In the genomic region with DNA sequence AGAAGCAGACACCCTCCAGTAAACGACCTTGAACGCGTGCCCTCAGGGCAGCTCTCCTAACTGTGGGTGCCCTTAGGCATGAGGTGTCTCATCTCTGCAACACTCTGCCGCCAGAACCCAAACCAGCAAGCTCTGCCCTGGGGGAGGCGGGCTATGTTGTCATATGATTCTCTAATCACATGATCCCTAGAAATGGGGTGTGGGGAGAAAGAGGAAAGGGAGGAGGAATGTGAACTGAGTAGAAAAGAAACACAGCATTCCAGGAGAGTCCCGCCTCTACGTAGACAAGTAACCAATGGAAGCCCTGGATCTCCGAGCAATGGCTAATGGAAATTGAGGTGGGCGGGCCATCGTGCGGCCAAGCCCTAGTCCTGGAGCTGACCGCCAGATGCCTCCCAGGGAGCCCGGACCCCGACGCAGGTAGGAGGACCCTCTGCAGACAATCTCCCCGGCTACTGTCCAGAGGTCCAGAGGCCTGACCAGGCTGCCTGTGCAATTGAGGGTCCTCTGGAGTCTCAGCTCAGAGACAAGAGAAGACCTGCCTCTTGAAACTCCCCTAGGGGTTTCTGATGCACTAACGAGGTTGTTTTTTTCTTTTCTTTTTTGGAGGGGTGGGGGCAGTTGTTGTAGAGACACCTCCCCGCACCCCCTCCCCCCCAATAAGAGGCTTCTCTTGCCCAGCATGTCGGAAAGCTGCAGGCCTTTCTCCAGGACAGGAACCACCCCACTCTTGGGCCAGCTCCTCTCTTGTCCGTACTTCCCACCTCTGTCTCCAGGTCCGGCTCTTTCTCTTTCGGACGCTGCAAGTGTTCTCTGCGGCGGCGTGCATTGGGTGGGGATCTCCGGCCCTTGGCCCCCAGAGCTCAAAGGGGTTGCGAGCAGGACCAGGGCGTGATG, we compare ENCODE assay signal across 8 mouse cellular contexts. TPM values are rescaled to one million over a fixed set of nuclear protein-coding genes. Genes with fewer than 3 reads are reported as not detected.
DNase-seq lines count a peak whose midpoint lies in the region; ATAC-seq and TF ChIP-seq lines count a peak whose summit lies in the region.

A gene (plus strand): TSS at position 195 of the 897 bp plus-strand sequence.

- H3K27ac ChIP-seq in bone marrow macrophage, adult 2 months (ENCODE audit: insufficient read depth, low read depth, low read length), result peak within 1 kb of the TSS; percentile 98
- H3K27ac ChIP-seq in embryonic fibroblast, embryonic 13.5 days (ENCODE audit: insufficient read depth, low read length), result peak within 1 kb of the TSS; percentile 23; the same call in 1 of the 2 replicates
- H3K27ac ChIP-seq in limb, embryonic 13.5 days, result peak within 1 kb of the TSS; percentile 85
- peak within 1 kb of the TSS; percentile 68 for H3K27ac ChIP-seq in midbrain, embryonic 15.5 days

- TF ChIP-seq CTCF in bone marrow macrophage, adult 2 months (IDR thresholded peaks at IDR 0.05; ENCODE audit: low read depth, low read length), result no peak
- no peak for TF ChIP-seq CTCF in embryonic fibroblast, embryonic 13.5 days (IDR thresholded peaks at IDR 0.05; ENCODE audit: borderline replicate concordance, insufficient read depth, low read length)

- WGBS in limb, embryonic 13.5 days, result under 1% methylated on average over 29 of the region's 29 CpGs
- under 1% methylated on average over 29 of the region's 29 CpGs for WGBS in midbrain, embryonic 15.5 days

- peaks cover 18% of the 10 kb centered on the region for H3K36me3 ChIP-seq in limb, embryonic 13.5 days
- H3K36me3 ChIP-seq in midbrain, embryonic 15.5 days (replicated peaks), result peaks cover 12% of the 10 kb centered on the region

- H3K4me2 ChIP-seq in limb, embryonic 13.5 days (replicated peaks), result peak within 1 kb of the TSS; percentile 84
- H3K4me2 ChIP-seq in midbrain, embryonic 15.5 days, result peak within 1 kb of the TSS; percentile 81

- TF ChIP-seq POLR2A in bone marrow macrophage, adult 2 months (IDR thresholded peaks at IDR 0.05; ENCODE audit: borderline replicate concordance, low read depth, low read length), result peak; percentile 92
- TF ChIP-seq POLR2A in embryonic fibroblast, embryonic 13.5 days (IDR thresholded peaks at IDR 0.05; ENCODE audit: low read depth, low read length), result peak; percentile 76

- no peaks in the 10 kb centered on the region for H3K27me3 ChIP-seq in limb, embryonic 13.5 days
- H3K27me3 ChIP-seq in midbrain, embryonic 15.5 days (replicated peaks), result no peaks in the 10 kb centered on the region

- peaks cover 19% of the 10 kb centered on the region for H3K4me1 ChIP-seq in bone marrow macrophage, adult 2 months (ENCODE audit: control insufficient read depth, insufficient read depth, low read length)
- H3K4me1 ChIP-seq in embryonic fibroblast, embryonic 13.5 days (ENCODE audit: control insufficient read depth, insufficient read depth, low read length), result peaks cover 7% of the 10 kb centered on the region; the same call in 1 of the 2 replicates
- H3K4me1 ChIP-seq in limb, embryonic 13.5 days, result peaks cover 27% of the 10 kb centered on the region
- H3K4me1 ChIP-seq in midbrain, embryonic 15.5 days, result peaks cover 29% of the 10 kb centered on the region

- peak; percentile 94 for ATAC-seq in limb, embryonic 13.5 days (ENCODE audit: low FRiP score, low read depth)
- peak; percentile 90 for ATAC-seq in midbrain, embryonic 15.5 days (replicated peaks)

- peak within 1 kb of the TSS; percentile 74 for H3K9ac ChIP-seq in limb, embryonic 13.5 days
- peak within 1 kb of the TSS; percentile 50 for H3K9ac ChIP-seq in midbrain, embryonic 15.5 days

- DNase-seq in B cell, adult 2 months, result peak; percentile 71 to 73
- DNase-seq in heart, adult 8-10 months (ENCODE audit: low spot score), result peak; percentile 96
- peak; percentile 98 for DNase-seq in kidney, adult 9 months
- peak; percentile 63 to 71 for DNase-seq in spleen, adult 18-20 months

- H3K9me3 ChIP-seq in limb, embryonic 13.5 days, result no peaks in the 10 kb centered on the region
- no peaks in the 10 kb centered on the region for H3K9me3 ChIP-seq in midbrain, embryonic 15.5 days

- peak within 1 kb of the TSS; percentile 88 for H3K4me3 ChIP-seq in bone marrow macrophage, adult 2 months (ENCODE audit: insufficient read depth, low read length)
- H3K4me3 ChIP-seq in embryonic fibroblast, embryonic 13.5 days (ENCODE audit: insufficient read depth, low read length), result peak within 1 kb of the TSS; percentile 88
- peak within 1 kb of the TSS; percentile 68 for H3K4me3 ChIP-seq in limb, embryonic 13.5 days
- H3K4me3 ChIP-seq in midbrain, embryonic 15.5 days, result peak within 1 kb of the TSS; percentile 50

RNA-seq across cellular contexts. Expression of the gene that starts here (rescaled TPM):
- polyA plus RNA-seq in bone marrow macrophage, adult 2 months (2012; ENCODE audit: insufficient read depth, insufficient read length, missing spikeins), result 1,924 and 2,101 TPM in 2 replicates
- 226 and 252 TPM in 2 replicates for polyA plus RNA-seq in embryonic fibroblast, embryonic 13.5 days (2011; ENCODE audit: insufficient read length, low read depth, missing spikeins)
- 10 to 100 TPM; 76.5 to 84.8 (median 79.6) TPM for total RNA-seq in heart, adult 8-10 months (2022)
- polyA plus RNA-seq in limb, embryonic 13.5 days (2015; fragmentation: Nextera tagmentation; extraction: Ambion mirVana), result 141 and 149 TPM in 2 replicates
- 75.2 and 82.0 TPM in 2 replicates for polyA plus RNA-seq in midbrain, embryonic 15.5 days (2015; fragmentation: Nextera tagmentation; extraction: Ambion mirVana)

Comparison
In these comparisons a context has a peak if more than half of its experiments do, and no peak if none do; other contexts are left out.
1. Peak in every context shown above with its lines: DNase-seq, ATAC-seq, H3K4me3 ChIP-seq and H3K27ac ChIP-seq.
2. H3K27ac ChIP-seq: peak in every context shown above with its lines; median percentile 98 in bone marrow macrophage, adult 2 months; 85 in limb, embryonic 13.5 days; 68 in midbrain, embryonic 15.5 days; 23 in embryonic fibroblast, embryonic 13.5 days.